Mouse (Mus musculus): ENCODE measurements at regions not wholly inside any gene's neighbourhood (a gene's known extent, or its start where the extent isn't known, plus 50 kb on each side); places are given as distances from the start of the nearest gene placed in this dataset.

DNA sequence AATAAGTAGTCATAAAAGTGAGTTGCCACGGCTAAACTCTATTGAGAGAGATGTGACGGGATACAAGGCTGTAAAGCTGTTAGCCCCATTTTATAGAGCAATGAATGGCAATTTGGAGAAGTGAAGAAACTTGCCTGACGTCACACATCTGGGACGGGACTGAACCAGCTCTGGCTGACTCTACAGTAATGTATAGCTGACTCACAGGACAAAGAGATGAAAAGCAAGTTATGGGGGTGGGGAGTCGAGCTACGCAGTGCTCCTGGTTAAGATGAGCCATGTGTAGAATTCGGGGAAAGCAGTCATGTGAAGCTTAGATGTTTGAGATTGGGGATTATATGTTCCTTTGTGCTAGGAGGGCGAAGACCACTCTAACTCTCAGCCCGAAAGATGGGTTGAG lies 72.2 kb upstream of the Boc start:
- DNase-seq (ENCODE audit: extremely low spot score, low spot score) = no peak

DNA sequence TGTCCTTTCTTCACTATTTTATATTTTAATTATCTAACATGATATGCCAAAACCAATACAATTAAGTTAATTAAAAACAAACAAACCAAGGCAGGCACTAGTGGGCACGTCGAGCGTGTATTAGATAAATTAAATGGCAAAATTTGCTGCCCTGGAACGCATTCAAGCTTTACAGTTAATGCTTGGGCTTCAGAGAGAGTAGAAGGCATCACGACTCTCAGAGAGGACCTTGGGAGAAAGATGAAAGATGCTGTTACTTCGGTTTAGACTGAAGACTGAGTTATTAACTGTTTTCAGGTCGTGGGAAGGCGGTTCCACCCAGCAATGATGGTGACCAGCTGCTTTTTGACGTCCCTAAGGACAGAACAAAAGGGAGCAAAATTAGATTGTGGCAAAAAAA lies 71.7 kb upstream of the Boc start:
- DNase-seq (ENCODE audit: extremely low spot score, low spot score) = no peak

DNA sequence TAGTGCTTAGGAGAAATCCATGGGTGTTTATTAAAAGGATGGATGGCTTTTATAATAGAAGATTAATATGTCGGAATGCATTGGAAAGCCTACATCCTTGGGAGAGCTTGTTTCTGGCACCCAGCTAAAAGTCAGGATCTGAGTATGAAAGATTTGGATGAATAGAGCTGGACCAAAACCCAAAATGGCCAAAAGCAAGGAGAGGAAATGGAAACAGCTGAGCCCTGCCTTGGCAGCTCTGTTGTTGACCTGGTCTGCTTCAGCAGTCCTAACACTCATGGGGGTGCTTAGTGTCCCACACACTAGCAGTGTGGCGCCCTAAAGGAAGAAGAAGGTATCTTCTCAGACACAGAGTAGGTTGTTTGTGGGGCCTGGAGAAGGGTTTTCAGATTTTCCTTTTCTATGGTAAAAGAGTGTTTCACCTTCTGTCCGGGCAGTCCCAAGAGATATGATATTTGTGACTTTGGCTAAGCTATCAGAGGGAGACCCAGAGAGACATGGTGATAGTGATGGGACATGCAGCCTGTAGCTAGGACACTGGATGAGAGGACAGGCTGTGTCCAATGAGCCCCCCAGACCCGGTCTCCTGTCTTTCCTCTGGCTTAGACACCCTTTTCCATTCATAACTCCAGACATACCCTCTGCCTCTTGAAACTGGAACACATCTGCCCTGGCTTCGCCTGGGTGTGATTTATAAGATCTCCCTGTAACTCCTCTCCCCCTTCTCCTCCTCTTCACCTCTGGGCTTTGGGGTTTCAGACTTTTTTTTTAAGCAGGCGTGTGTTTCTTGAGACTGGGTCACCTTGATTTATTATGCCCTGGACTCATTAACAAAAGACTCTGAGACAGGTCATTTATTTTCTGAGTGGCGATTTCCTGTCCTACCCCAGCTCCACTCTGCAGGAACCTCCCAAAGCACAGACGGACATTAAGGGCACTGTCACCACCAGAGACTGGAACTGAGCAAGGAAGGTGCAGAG lies 70.9 kb upstream of the Boc start:
- peak; percentile 53 for DNase-seq (ENCODE audit: extremely low spot score, low spot score)

DNA sequence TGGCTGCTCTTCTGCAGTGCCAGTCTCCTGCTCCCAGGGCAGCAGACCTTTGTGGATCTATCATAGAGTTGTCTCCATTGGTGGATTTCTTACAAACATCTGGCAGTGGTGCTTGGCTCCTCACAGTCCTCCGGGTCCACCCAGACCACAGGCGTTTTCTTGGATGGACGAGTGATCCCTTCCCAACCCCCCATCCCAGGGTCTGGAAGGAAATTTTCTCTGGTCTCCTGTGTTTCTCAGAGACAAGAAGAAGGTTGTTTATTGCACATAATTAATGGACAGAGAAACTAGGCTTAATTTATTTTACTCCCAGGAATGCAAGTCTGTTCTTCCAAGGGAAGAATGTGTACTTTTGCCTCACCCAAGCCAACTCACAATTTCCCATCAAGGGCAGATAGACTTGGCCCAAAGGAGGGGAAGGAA lies 67.2 kb upstream of the Boc start:
- no peak for DNase-seq (ENCODE audit: extremely low spot score, low spot score)

DNA sequence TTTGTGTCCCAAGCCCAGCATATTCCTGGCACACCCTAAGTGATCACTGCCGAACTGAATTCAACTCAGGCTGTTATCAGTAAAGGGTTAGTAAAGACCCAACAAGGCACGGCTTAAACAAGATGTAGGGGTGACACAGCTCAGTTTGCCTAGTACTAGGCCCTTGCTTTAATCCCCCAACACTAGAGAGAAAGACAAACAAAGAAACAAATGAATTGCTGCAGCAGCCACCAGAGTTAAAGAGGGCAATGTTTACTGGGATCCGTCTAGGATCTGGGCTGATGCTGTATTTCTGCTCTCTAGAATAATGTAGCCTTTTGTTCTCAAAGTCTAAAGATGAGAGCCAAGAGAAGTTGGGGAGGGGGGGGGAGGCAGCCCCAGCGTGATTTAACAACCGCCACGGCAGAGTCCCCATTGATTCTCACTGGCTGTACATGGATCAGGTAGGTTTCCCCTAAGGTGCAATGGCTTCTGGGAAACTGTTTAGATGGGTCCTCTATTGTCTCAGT lies 66.5 kb upstream of the Boc start:
- DNase-seq (ENCODE audit: extremely low spot score, low spot score) = no peak

DNA sequence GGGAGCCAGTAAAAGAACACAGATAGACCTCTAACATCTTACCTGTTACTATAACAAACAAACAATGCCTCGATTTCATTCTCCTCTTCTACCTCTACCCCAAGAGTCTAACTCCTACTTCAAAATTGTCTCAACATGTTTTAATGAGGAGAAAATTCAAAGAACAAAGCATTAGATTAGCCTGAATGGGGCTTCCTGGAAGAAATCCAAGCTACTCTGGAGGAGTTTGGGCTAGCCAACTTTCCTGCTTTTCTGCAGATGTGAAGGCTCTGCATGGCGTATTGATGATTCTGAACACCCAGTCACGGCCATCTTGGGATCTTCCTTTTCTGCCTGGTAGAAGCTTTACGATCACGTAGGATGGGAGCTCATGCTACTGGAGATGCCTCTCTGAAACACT lies 62.9 kb upstream of the Boc start:
- DNase-seq (ENCODE audit: extremely low spot score, low spot score) = no peak

DNA sequence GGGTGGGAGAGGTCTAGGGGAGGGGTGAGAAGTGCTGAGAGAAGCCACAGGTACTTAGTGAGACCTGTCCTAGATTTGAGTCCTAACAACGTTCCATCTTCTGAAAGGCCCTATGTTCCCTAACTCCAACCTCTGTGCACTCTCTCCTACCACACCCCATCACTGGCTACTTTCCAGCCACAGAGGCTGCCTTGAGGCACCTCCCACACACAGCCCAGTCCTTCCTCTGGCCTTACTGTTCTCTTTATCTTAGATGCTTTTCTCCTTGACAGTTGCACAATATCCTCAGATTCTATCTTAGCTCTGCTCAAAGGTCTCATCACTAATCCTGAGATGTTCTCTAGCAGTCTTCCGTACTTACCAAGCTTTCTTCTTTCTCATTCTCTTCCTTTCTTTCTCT lies 61.8 kb upstream of the Boc start:
- DNase-seq (ENCODE audit: extremely low spot score, low spot score) = no peak

DNA sequence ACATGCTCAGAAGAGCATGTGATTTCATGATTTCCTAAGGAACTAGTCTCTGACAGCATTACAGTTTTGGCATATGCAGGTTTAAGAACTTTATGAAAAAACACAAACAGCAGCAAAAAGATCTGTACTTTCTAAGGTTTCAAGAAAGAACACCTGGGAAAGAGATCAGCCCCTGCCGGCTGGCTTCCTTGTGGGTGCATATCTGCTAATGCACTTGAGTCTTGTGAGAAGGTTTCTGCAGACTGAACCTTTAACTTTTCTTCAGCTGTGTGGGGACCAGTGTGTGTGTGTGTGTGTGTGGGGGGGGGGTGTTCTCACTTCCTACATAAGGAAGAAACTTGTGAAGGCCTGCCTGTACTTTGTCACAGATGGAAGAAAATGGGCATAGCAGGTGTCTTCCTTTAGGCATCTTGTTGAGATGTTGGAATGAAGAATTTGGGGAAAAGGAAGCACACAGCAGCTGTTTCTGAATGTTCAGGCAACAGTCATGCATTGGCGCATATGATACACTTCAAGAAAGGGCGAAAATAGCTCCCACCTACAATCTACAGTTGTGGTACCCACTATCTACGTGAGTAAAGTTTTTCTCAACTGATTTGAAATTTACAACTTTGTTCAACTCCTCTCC lies 60.9 kb upstream of the Boc start:
- peak; percentile 37 for DNase-seq (ENCODE audit: extremely low spot score, low spot score)

DNA sequence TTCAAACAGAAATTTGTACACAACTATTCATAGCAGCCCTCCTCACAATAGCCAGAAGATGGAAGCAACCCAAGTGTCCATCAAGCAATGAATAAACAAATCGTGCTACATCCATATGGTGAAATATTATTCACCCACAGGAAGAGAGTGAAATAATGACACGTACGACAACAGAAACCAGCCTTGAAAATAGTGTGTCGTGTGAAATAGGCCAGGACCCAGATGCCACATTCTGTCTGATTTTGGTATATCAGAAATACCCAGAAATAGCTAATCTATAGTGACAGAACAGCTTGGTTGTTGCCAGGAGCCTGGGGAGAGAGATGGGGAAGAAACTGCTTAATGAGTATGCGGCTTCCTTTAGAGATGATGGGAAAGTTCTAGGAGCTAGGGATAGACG lies 58.3 kb upstream of the Boc start:
- no peak for DNase-seq (ENCODE audit: extremely low spot score, low spot score)

DNA sequence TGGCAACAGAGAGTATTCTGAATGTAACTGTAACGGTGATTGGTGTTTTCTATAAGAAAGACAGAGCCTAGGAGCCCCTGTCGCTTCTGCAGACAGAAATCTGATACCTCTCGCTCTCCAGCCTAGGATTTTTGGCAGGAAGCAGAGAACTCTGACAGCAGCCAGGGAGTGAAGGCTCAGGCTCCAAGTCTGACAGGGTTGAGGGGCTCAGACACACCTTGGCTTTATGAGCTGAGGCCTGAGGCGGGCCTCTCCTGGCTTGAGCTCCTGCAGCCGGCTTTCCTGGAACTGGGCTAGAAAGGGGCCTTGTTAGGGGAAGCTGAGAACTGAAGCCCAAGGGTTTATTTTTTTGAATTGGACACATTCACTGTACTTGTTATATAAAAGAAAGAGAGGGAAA lies 57.7 kb upstream of the Boc start:
- no peak for DNase-seq (ENCODE audit: extremely low spot score, low spot score)

DNA sequence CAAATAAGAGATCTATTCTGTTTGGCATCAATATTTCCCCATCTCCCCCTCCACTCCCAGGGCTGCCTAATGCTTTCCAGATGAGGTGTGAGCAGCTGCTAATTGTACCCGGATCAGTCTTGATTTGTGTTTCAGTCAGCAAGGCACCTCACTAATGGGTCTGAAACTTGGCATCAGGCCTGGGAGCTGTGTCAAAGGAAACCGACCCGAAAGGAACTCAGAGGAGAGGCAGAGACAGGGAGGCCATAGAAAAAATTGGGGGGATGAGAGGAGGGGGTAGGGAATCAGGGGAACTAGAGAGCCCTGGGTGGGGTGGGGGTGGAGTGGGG lies 57.1 kb upstream of the Boc start:
- peak; percentile 55 for DNase-seq (ENCODE audit: extremely low spot score, low spot score)

DNA sequence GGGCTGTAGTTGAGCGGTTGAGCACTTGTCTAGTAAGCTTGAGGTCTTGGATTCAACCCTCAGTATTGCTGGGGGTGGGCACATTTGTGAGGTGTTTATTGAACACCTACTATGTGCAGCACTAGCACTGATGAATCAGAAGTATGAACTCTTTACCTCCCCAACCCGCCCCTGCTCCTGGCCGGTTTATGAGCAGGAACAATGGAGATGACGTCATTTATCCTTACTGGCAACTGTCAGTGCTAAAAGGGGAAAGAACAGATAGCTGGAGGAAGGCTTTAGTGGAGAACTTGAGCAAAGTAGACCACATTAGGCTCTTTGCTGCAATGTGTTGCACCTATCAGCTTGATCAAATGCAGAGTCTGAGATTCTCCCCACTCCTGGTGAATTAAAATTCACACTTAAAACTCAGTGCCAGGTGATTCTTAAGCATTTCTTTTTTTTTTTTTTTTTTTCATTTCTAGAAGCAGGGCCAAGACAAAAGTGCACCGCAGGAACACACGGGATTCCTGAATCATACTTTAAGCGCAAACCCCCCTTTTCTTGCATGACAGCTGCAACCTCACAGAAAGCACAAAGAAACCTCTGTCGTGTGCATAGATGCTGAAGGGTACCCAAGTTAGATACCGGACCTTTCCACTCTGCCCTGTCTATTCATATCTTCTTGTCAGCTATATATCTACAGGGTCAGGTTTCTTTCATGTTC lies 56.6 kb upstream of the Boc start:
- no peak for DNase-seq (ENCODE audit: extremely low spot score, low spot score)

DNA sequence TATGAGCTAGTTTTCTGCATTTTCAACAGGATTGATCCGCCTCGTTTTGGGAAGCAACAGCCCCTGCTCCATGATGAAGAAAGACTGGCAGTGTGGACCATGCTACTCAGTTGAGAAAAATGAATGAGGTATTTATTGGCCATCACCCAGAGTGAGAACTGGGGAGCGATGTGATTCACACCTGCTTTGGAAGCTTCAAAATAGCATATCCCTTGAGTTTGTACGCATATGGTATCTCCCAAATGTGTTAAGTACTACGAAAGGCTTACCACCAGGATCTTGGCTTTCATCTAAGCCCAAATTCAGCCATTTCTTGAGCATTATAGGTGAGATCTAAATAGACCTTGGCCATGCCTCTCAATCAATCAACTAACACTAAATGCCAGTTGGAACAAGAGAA lies 55.5 kb upstream of the Boc start:
- no peak for DNase-seq (ENCODE audit: extremely low spot score, low spot score)

DNA sequence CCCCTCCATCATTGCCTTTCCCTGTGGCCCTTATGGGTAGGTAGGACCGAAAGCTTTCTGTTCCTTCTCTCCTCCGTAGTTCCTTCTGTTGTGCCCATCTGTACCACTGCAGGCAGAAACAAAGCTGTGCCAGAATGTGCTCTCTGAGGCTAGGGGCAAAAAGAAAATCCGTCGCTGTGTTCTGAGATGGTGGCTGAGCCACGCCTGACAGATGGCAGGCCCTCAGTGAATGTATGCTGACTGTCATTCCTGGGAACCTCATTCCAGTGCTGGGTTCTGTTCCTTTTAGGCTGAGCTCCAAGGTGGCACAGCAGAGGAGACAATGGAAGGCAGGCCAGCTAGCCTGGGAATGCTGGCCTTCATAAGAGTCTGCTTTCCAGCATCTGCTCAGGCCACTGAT lies 54.0 kb upstream of the Boc start:
- no peak for DNase-seq (ENCODE audit: extremely low spot score, low spot score)

DNA sequence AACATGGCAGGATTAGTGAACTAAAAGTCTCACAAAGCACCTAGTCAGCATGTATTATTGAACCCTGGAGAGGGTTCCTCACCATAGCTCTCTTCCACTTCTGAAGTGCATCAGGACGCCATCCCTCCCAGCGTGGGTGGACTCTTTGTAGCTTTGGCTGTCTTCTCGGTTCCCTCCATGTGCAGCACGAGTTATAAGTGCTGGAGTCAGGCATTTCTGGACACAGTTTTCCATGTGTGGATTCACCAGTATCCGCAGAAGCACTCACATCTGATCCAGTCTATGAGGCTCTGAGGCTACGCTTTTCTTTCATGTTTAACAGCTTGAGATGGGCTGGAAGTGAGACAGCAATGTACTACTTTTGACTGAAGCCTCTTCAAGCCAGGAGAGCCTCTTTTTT lies 52.8 kb upstream of the Boc start:
- DNase-seq (ENCODE audit: extremely low spot score, low spot score) = no peak

DNA sequence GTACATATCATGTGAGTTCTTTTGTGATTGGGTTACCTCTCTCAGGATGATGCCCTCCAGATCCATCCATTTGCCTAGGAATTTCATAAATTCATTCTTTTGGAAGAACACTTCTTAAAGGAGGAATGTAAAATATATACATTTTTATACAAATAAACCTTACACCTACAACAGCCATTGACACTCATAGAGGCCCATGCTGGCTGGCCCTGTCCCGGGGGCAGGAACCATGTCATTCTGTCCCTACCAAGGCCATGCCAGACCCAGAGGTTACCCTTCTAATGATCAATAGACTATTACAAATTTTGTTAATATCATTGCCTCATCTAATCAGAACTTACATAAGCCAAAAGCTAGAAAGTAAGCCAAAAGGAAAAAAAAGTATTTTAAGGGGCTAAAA lies 49.9 kb upstream of the Boc start:
- DNase-seq (ENCODE audit: extremely low spot score, low spot score) = no peak

All from neural tube, embryonic 10.5 days (tissue).